Mouse (Mus musculus) MEL (cell line): Measurements from ENCODE around the gene Rgs6. TPM values are rescaled to one million over a fixed set of nuclear protein-coding genes. Genes with fewer than 3 reads are reported as not detected.

Source experiments
- DNase-seq: peaks from one replicate; pipeline ENCODE4 v3.0.0; 2011; ENCODE audit warnings: low read depth, low spot score
- H3K27ac ChIP-seq: 2 replicates; pipeline ENCODE4 v1.5.1; 2012; ENCODE audit warnings: low read depth, mild to moderate bottlenecking, control low read depth, low read length, moderate library complexity; ENCODE audit not compliant: control insufficient read depth
- H3K27me3 ChIP-seq, 2 experiments: fragments of 150-350 bp in 1 of 2; sonication (generic) in 1 of 2; 2 replicates each; pipeline ENCODE4 v1.6.1; 2012; ENCODE audit warnings: low read length in 2 of 2, mild to moderate bottlenecking in 2 of 2, improper control_type of control experiment in 1 of 2, moderate library complexity in 1 of 2; ENCODE audit not compliant: insufficient read depth in 2 of 2, control insufficient read depth in 1 of 2
- H3K36me3 ChIP-seq, 2 experiments: 2 replicates each; pipeline ENCODE4 v1.6.1; 2012 to 2014; ENCODE audit warnings: low read length in 2 of 2, improper control_type of control experiment in 1 of 2, inconsistent platforms in 1 of 2, mild to moderate bottlenecking in 1 of 2; ENCODE audit not compliant: insufficient read depth in 2 of 2, control insufficient read depth in 1 of 2
- H3K4me1 ChIP-seq, 2 experiments: fragments of 150-350 bp in 1 of 2; sonication (generic) in 1 of 2; 2 replicates each; pipeline ENCODE4 v1.6.1; 2012; ENCODE audit warnings: low read length in 2 of 2, improper control_type of control experiment in 1 of 2, mild to moderate bottlenecking in 1 of 2; ENCODE audit not compliant: insufficient read depth in 2 of 2, control insufficient read depth in 1 of 2
- H3K4me3 ChIP-seq, 2 experiments: fragments of 150-350 bp in 1 of 2; sonication (generic) in 1 of 2; 2 replicates each; pipeline ENCODE4 v1.5.1; 2012; ENCODE audit warnings: low read depth in 2 of 2, low read length in 2 of 2, mild to moderate bottlenecking in 2 of 2, moderate library complexity in 2 of 2, control low read depth in 1 of 2, improper control_type of control experiment in 1 of 2; ENCODE audit not compliant: control insufficient read depth in 1 of 2, insufficient read depth in 1 of 2
- H3K79me2 ChIP-seq: 2 replicates; pipeline ENCODE4 v1.6.1; 2012; ENCODE audit warnings: mild to moderate bottlenecking, low read length, moderate library complexity; ENCODE audit not compliant: control insufficient read depth, poor library complexity, insufficient read depth
- H3K9ac ChIP-seq: 2 replicates; pipeline ENCODE4 v1.6.1; 2012; ENCODE audit warnings: low read depth, mild to moderate bottlenecking, control low read depth, low read length, moderate library complexity; ENCODE audit not compliant: control insufficient read depth, poor library complexity, severe bottlenecking
- H3K9me3 ChIP-seq: fragments of 150-350 bp; sonication (generic); replicated peaks from 2 replicates; pipeline ENCODE4 v1.6.1; 2012; ENCODE audit warnings: mild to moderate bottlenecking, low read length, improper control_type of control experiment, moderate library complexity; ENCODE audit not compliant: insufficient read depth
- BHLHE40 ChIP-seq: IDR thresholded peaks from 2 replicates; pipeline ENCODE4 v1.6.1; 2012; ENCODE audit warnings: low read depth, mild to moderate bottlenecking, inconsistent platforms, low read length, improper control_type of control experiment, borderline replicate concordance
- CHD2 ChIP-seq: IDR thresholded peaks from 2 replicates; pipeline ENCODE4 v1.6.1; 2011; ENCODE audit warnings: low read length, improper control_type of control experiment
- EP300 ChIP-seq, 2 experiments: IDR thresholded peaks; 2 replicates each; pipeline ENCODE4 v1.6.1; 2011; ENCODE audit warnings: improper control_type of control experiment in 2 of 2, low read length in 2 of 2, low read depth in 1 of 2, mild to moderate bottlenecking in 1 of 2
- ETS1 ChIP-seq: IDR thresholded peaks from 2 replicates; pipeline ENCODE4 v1.6.1; 2012; ENCODE audit warnings: low read depth, mild to moderate bottlenecking, inconsistent platforms, low read length, improper control_type of control experiment, moderate library complexity
- JUND ChIP-seq: IDR thresholded peaks from 2 replicates; pipeline ENCODE4 v1.6.1; 2011; ENCODE audit warnings: low read depth, mild to moderate bottlenecking, improper control_type of control experiment, low read length
- KAT2A ChIP-seq: conservative IDR thresholded peaks from 2 replicates; pipeline ENCODE4 v1.6.1; 2012; ENCODE audit warnings: low read depth, low read length, improper control_type of control experiment, inconsistent platforms
- MAX ChIP-seq: IDR thresholded peaks from 2 replicates; pipeline ENCODE4 v1.6.1; 2011; ENCODE audit warnings: low read length, improper control_type of control experiment
- MEF2A ChIP-seq: IDR thresholded peaks from 2 replicates; pipeline ENCODE4 v1.6.1; 2014; ENCODE audit warnings: low read depth, mild to moderate bottlenecking, inconsistent platforms, low read length, improper control_type of control experiment; ENCODE audit not compliant: poor library complexity, insufficient replicate concordance, severe bottlenecking; ENCODE audit errors: extremely low read depth
- MYB ChIP-seq: IDR thresholded peaks from 2 replicates; pipeline ENCODE4 v1.6.1; 2011; ENCODE audit warnings: mild to moderate bottlenecking, low read depth, low read length, improper control_type of control experiment
- MYC ChIP-seq: IDR thresholded peaks from 2 replicates; pipeline ENCODE4 v1.6.1; 2011; ENCODE audit warnings: low read depth, mild to moderate bottlenecking, low read length, improper control_type of control experiment, moderate library complexity
- NELFE ChIP-seq: IDR thresholded peaks from 2 replicates; pipeline ENCODE4 v1.6.1; 2011; ENCODE audit warnings: low read depth, low read length, improper control_type of control experiment
- NRF1 ChIP-seq: IDR thresholded peaks from 2 replicates; pipeline ENCODE4 v1.6.1; 2014; ENCODE audit warnings: low read depth, mild to moderate bottlenecking, inconsistent platforms, low read length, improper control_type of control experiment, moderate library complexity; ENCODE audit not compliant: poor library complexity, insufficient read depth, severe bottlenecking
- POLR2A ChIP-seq, 2 experiments: IDR thresholded peaks; 2 replicates each; pipeline ENCODE4 v1.6.1; 2011 to 2012; ENCODE audit warnings: low read length in 2 of 2, mild to moderate bottlenecking in 2 of 2, control low read depth in 1 of 2, improper control_type of control experiment in 1 of 2, low read depth in 1 of 2, moderate library complexity in 1 of 2; ENCODE audit not compliant: control insufficient read depth in 1 of 2, insufficient read depth in 1 of 2, poor library complexity in 1 of 2
- POLR2AphosphoS2 ChIP-seq: IDR thresholded peaks from 2 replicates; pipeline ENCODE4 v1.6.1; 2011; ENCODE audit warnings: low read length, improper control_type of control experiment
- RCOR1 ChIP-seq: IDR thresholded peaks from 2 replicates; pipeline ENCODE4 v1.6.1; 2012; ENCODE audit warnings: low read depth, mild to moderate bottlenecking, inconsistent platforms, low read length, improper control_type of control experiment
- SIN3A ChIP-seq: IDR thresholded peaks from 2 replicates; pipeline ENCODE4 v1.6.1; 2012; ENCODE audit warnings: low read length, improper control_type of control experiment, inconsistent platforms
- SMC3 ChIP-seq: IDR thresholded peaks from 2 replicates; pipeline ENCODE4 v1.6.1; 2011; ENCODE audit warnings: low read depth, low read length, improper control_type of control experiment
- TAL1 ChIP-seq: IDR thresholded peaks from 2 replicates; pipeline ENCODE4 v1.6.1; 2012; ENCODE audit warnings: mild to moderate bottlenecking, inconsistent platforms, low read length, moderate library complexity, mixed read lengths
- TBP ChIP-seq: IDR thresholded peaks from 2 replicates; pipeline ENCODE4 v1.8.0; 2011; ENCODE audit warnings: low read depth, low read length, improper control_type of control experiment
- TCF12 ChIP-seq: IDR thresholded peaks from 2 replicates; pipeline ENCODE4 v1.6.1; 2014; ENCODE audit warnings: low read depth, mild to moderate bottlenecking, inconsistent platforms, low read length, improper control_type of control experiment, moderate library complexity
- USF2 ChIP-seq, 2 experiments: IDR thresholded peaks; 2 replicates each; pipeline ENCODE4 v1.6.1; 2011 to 2012; ENCODE audit warnings: improper control_type of control experiment in 2 of 2, low read length in 2 of 2, borderline replicate concordance in 1 of 2, inconsistent platforms in 1 of 2, low read depth in 1 of 2, mild to moderate bottlenecking in 1 of 2; ENCODE audit not compliant: insufficient read depth in 1 of 2
- ZKSCAN1 ChIP-seq: IDR thresholded peaks from 2 replicates; pipeline ENCODE4 v1.6.1; 2012; ENCODE audit warnings: low read depth, mild to moderate bottlenecking, inconsistent platforms, low read length, improper control_type of control experiment, moderate library complexity
- ZMIZ1 ChIP-seq: IDR thresholded peaks from 2 replicates; pipeline ENCODE4 v1.6.1; 2012; ENCODE audit warnings: low read depth, mild to moderate bottlenecking, inconsistent platforms, low read length, improper control_type of control experiment, moderate library complexity
- ZNF384 ChIP-seq: IDR thresholded peaks from 2 replicates; pipeline ENCODE4 v1.6.1; 2012; ENCODE audit warnings: low read depth, mild to moderate bottlenecking, inconsistent platforms, low read length, improper control_type of control experiment
- polyA plus RNA-seq, 2 experiments: library from polyadenylated mRNA; stranded (reverse) in 1 of 2; unstranded in 1 of 2; fragments of >175 nt in 1 of 2; fragments of >200 nt in 1 of 2; gene quantifications; 2 replicates each; pipeline versions ENCODE4 v1.2.1 to v1.2.4; 2012; ENCODE audit warnings: low replicate concordance in 2 of 2, low read depth in 1 of 2; ENCODE audit not compliant: insufficient read length in 2 of 2, insufficient read depth in 1 of 2, missing spikeins in 1 of 2
- total RNA-seq: library from RNA; depleted of rRNA; stranded (reverse); fragments of 300-350 nt; gene quantifications from 2 replicates; pipeline ENCODE4 v1.2.3, GENCODE M21; 2012

Gene Rgs6
- total and polyA plus RNA-seq, 3 experiments = not detected

GRCm38 (mm10) chr12:82822821-82823620 is 234.9 kb downstream of the Rgs6 start:
- no peak for TF ChIP-seq SMC3
- TF ChIP-seq JUND = no peak
- TF ChIP-seq RCOR1 = no peak
- TF ChIP-seq EP300 (IDR thresholded peaks at IDR 0.05; ENCODE audit: low read depth in 1 of 2, low read length in 2 of 2) = no peak
- no peak for TF ChIP-seq BHLHE40
- TF ChIP-seq MEF2A = no peak
- TF ChIP-seq NELFE = no peak
- TF ChIP-seq MYB = no peak
- no peak for TF ChIP-seq NRF1
- TF ChIP-seq POLR2A (IDR thresholded peaks at IDR 0.05; ENCODE audit: control insufficient read depth in 1 of 2, insufficient read depth in 1 of 2, low read depth in 1 of 2, low read length in 2 of 2, poor library complexity in 1 of 2) = no peak
- no peak for TF ChIP-seq MAX
- no peak for DNase-seq
- Histone ChIP-seq H3K4me1 (no peaks in the 10 kb centered on the region), H3K4me3 (no peak overlapping the region), H3K79me2 (no peaks in the 10 kb centered on the region), H3K9me3 (no peaks in the 10 kb centered on the region), H3K9ac (no peak overlapping the region), H3K27me3 (peaks cover 5 to 12% of the 10 kb centered on the region in 2 experiments; a peak in 3 of 4 replicates), H3K36me3 (no peaks in the 10 kb centered on the region), H3K27ac (no peak overlapping the region)

GRCm38 (mm10) chr12:82830333-82830732 is 242.2 kb downstream of the Rgs6 start:
- H3K9ac ChIP-seq = no peak overlapping the region
- no peak overlapping the region for H3K27ac ChIP-seq
- no peaks in the 10 kb centered on the region for H3K79me2 ChIP-seq
- H3K9me3 ChIP-seq = no peaks in the 10 kb centered on the region
- no peaks in the 10 kb centered on the region for H3K4me1 ChIP-seq
- no peak overlapping the region for H3K4me3 ChIP-seq
- H3K36me3 ChIP-seq = no peaks in the 10 kb centered on the region
- peaks cover 6 to 12% of the 10 kb centered on the region in 2 experiments for H3K27me3 ChIP-seq
- no peak for DNase-seq
- TF ChIP-seq POLR2AphosphoS2 (no peak), SMC3 (no peak), ZNF384 (no peak)
- TF ChIP-seq, all 39 proteins: peak for 0

GRCm38 (mm10) chr12:82838544-82838943 is 250.5 kb downstream of the Rgs6 start:
- DNase-seq = no peak
- no peaks in the 10 kb centered on the region for H3K4me1 ChIP-seq
- no peaks in the 10 kb centered on the region for H3K9me3 ChIP-seq
- no peaks in the 10 kb centered on the region for H3K79me2 ChIP-seq
- no peak overlapping the region for H3K4me3 ChIP-seq
- H3K27me3 ChIP-seq = peaks cover 0 to 3% of the 10 kb centered on the region in 2 experiments; a peak in 3 of 4 replicates
- H3K9ac ChIP-seq = no peak overlapping the region
- H3K36me3 ChIP-seq = no peaks in the 10 kb centered on the region
- H3K27ac ChIP-seq = no peak overlapping the region
- no peak for TF ChIP-seq JUND
- TF ChIP-seq POLR2AphosphoS2 = no peak
- no peak for TF ChIP-seq NRF1
- no peak for TF ChIP-seq ZMIZ1
- no peak for TF ChIP-seq TCF12
- TF ChIP-seq KAT2A = no peak
- TF ChIP-seq MEF2A = no peak
- TF ChIP-seq MYB = no peak
- no peak for TF ChIP-seq TAL1
- no peak for TF ChIP-seq CHD2
- no peak for TF ChIP-seq ZKSCAN1
- TF ChIP-seq SIN3A = no peak
- no peak for TF ChIP-seq TBP
- no peak for TF ChIP-seq ETS1
- TF ChIP-seq MYC = no peak
- no peak for TF ChIP-seq SMC3
- TF ChIP-seq USF2 (IDR thresholded peaks at IDR 0.05; ENCODE audit: borderline replicate concordance in 1 of 2, insufficient read depth in 1 of 2, low read depth in 1 of 2, low read length in 2 of 2) = no peak
